Mouse (Mus musculus) liver, adult (tissue): Measurements from ENCODE around the gene Rps15.

Experiments
- GATA4 ChIP-seq: IDR thresholded peaks from 2 replicates; pipeline ENCODE4 v1.6.1; 2014; ENCODE audit warnings: mild to moderate bottlenecking, low read length; ENCODE audit not compliant: insufficient replicate concordance

Gene Rps15

DNA sequence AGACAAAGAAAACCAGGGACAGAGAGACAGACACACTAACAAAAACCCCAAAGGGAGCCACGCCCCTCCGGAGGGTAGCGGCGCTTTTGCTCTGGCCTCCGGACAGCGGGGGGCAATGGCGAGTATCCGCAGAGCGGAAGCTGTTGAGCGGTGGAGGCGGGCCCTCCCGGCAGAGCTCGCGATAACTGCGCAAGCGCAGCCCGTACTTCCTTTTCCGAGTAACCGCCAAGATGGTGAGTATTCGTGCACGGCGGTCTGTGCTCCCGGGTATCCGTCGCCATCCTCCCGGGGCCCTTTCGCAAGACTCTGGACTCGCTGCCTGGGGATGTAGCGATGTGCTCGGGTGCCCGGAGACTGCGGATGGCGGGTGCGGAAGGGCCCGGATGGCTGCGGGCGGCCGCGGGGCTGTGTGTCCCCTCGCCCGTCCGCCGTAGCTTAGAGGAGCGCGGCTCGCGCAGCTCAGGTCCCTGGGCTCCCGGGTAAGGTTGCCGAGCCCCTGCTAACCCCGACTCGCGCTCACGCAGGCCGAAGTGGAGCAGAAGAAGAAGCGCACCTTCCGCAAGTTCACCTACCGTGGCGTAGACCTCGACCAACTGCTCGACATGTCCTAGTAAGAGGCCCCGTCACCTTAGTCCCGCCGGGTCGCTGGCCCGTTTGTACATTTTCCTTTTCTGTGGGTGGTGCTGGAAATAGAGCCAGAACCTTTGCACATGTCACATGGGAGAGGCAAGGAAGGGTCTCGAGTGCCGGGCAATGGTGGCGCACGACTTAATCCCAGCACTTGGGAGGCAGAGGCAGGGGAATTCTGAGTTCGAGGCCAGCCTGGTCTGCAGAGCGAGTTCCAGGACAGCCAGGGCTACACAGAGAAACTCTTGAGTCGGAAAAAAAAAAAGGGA lies at the start of gene Rps15:
Gene Rps15 (plus strand): TSS at position 203 of the 896 bp plus-strand sequence.
- peak; percentile 42; the same call in 1 of the 2 replicates for TF ChIP-seq GATA4

DNA sequence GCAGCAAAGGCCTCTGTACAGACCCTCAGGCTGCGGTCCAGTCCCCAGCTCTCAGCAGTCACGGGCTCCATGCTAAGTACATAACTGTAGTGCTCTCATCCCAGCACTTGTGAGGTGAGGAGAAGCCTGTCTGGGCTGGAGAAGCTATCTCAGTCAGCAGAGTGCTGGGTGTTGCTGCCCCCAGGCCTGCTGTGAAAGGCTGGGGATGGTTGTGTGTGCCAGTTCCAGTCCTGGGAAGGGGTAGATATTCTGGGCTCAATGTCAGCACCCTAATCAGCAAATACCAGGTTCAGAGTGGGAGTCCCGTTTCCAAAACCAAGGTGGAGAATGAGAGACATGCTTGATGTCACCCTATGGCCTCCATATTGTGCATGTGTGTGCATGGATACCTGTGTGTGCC lies 49.6 kb upstream of the Rps15 start:
- no peak for TF ChIP-seq GATA4

DNA sequence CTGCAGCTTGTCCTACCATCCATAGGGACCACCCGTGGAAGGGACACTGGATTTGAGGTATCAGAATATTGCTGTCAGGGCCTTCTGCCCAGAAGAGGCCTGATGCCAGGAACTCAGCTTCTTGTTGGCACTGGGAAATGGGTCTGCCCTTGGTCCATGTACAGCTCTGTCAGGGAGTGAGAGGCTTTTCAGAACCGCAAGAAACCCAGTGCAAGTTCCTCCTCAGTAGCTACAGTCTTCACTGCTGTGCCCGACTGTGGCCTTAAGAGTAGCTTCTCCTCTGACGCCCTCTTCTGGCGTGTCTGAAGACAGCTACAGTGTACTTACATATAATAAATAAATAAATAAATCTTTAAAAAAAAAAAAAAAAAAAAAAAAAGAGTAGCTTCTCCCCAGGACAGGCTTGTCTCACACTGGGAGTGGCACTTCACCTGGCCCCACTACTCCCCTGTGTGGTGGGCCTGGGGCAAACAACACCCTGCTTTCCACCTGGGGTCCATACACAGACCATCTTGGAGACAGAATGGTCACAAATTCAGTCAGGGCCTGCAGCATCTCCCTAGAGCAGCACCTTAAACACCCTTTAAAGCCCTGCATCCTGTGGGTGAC lies 47.4 kb upstream of the Rps15 start:
- no peak for TF ChIP-seq GATA4

DNA sequence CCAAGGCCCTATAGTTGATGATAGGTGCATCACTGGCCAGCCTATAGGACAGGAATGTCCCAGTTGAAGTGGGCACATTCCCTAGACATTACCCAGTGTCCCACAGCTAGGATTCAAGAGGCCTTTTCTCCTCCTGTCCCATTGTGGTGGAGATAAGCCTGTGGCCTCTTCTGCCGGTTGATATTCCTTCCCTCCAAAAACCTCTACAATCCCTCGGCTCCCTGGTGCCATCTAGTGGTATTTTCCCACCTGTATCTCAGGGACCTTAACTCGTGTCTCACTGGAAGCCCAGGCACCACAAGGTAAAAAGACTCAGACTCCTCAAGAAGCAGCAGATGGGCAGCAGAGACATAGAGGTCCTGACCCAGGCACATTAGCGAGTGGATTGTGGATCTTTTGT lies 46.7 kb upstream of the Rps15 start:
- peak; percentile 55; the same call in 1 of the 2 replicates for TF ChIP-seq GATA4

DNA sequence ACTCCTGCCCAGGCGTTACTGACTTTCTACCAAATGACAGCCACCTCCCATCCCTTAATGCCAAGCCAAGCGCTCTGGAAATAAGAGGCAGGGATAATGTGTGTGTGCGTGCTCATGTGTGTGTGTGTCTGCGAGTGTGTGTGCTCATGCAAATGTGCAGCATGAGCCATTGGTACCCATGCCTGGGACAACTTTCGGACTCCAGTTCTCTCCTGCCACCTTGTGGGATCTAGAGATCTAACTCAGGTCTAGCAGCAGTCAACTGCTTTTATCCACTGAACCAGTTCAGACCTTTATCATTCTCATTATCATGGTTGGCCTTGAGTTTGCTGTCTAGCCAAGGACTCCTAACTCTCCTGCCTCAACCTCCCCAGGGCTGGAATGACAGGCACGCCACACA lies 44.4 kb upstream of the Rps15 start:
- TF ChIP-seq GATA4: no peak

DNA sequence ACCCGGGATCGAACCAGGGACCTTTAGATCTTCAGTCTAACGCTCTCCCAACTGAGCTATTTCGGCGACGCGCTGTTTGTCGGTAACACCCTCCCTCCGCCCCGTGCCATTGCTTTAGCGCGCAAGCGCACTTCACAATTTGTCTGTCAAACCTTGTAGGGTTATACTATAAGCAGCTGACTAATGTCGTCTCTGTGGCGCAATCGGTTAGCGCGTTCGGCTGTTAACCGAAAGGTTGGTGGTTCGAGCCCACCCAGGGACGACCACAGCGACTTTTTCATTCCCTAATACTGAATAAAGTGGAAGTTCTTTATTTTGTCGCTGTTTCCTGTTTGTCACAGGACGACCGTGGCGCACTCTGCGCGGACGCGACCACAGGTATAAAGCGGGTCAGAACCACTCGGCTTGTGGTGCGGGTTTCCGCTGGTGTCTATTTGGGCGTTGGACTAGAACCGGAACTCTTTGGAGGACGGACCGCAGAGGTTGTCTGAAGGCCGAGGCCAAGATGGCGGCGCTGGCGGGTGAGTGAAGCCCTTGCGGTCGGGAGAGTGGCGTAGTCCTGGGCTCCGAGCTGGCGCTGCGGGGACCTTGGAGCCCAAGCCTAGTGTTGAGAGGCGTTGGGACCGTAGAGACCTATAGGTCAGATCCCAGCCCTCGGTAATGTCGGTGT lies 43.1 kb upstream of the Rps15 start, which contains the start of gene Ndufs7:
Gene Ndufs7 (plus strand): TSS at position 151 of the 670 bp plus-strand sequence.
- peak; percentile 12; the same call in 1 of the 2 replicates for TF ChIP-seq GATA4

DNA sequence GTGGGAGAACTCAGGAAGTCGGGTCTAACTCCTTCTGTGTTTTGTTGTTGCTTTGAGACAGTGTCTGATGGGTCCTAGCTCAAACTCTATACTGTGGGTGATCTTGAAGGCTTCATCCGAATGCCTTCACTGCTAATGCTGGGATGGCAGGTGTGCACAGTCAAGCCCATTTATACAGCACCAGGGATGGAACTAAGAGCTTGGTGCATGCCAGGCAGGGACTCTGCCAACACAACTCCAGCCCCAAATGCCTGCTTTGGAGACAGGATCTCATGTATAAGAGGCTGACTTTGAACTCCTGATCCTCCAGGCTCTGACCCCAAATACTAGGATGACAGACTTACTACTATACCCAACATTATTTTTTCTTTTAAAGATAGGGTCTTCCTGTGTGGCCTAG lies 42.2 kb upstream of the Rps15 start:
- TF ChIP-seq GATA4: no peak

DNA sequence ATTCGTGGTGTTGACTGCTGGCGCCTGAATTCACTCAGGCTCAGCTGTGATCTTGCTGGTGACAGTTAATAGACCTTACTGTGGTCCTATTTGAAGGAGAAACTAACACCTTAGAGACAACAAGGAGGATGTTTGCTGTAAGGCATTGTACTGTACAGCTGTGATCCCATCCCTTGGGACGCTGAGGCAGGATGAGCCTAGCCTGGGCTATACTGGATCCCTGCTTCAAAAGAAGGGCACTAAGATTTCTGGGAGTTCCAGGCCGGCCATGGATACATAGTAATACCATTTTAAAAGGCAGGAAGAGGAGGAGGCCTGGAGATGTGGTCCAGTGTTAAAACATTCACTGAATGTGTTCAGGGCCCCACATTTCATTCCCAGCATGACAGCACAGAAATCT lies 41.7 kb upstream of the Rps15 start:
- no peak for TF ChIP-seq GATA4

DNA sequence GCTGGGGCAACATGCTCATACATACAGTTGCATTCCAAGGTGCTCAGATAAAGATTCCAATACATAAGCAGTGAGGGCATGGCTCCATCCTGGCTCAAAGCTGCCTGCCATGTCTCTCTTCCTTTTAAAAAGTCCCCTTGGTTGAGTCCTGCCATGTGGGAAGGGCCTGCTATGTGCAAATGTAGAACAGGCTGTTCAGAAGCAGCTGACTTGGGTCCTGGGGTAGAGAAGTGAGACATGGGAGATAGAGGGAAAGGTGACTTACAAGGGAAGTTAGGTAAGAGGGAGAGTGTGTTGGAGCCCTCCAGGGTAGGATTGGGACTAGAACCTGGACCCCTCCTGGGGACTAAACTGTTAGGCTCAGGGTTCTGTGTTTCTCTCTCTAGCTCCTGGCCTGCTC lies 40.2 kb upstream of the Rps15 start:
- TF ChIP-seq GATA4: no peak

DNA sequence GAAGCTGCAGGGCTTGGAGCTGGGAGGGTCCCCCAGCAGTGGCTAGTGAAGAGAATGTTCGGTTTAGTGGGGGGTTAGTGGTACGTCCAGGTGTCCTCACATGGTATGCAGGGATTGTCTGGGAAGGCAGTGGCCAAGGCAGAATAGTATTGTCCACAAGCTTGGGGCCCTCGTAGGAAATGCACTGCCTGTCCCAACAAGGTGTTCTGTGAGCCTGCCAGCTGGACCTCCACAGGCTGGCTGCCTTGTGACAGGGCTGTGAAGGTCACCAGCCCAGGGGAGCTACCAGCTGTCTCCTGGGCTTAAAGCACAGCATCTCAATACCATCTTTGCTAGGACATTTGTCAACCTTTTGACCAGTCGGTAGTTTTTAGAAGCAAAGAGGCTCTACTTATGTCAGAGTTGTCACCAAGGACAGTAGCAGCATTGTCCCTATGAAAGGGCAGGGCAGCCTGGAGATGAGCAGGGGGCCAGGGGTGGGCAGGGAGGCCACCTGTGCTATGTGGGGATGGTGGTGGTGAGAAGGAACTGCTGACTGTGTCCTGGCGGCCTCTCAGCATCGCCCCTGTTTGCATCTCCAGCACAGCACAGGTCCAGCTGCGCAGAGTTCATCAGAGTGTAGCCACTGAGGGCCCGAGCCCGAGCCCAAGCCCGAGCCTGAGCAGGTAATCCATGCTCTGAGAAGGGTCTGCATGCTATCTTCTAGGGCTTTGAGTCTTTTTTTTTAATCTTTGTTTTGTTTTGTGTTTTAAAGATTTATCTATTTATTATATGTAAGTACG lies 39.6 kb upstream of the Rps15 start:
- TF ChIP-seq GATA4: no peak

DNA sequence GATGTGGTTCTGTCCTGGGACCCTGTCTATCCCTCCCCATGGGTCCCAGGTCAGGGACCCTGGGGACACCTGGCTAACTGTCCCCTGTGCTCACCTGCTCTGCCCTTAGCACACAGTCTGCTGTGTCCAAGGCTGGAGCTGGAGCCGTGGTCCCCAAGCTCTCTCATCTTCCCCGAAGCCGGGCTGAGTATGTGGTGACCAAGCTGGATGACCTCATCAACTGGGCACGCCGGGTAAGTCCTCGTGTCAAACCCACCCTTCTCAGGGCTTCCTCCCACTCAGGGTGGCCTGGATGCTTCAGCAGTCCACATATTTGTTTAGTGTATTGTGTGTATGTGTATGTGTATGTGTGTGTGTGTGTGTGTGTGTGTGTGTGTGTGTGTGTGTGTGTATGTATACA lies 38.7 kb upstream of the Rps15 start:
- TF ChIP-seq GATA4: no peak

DNA sequence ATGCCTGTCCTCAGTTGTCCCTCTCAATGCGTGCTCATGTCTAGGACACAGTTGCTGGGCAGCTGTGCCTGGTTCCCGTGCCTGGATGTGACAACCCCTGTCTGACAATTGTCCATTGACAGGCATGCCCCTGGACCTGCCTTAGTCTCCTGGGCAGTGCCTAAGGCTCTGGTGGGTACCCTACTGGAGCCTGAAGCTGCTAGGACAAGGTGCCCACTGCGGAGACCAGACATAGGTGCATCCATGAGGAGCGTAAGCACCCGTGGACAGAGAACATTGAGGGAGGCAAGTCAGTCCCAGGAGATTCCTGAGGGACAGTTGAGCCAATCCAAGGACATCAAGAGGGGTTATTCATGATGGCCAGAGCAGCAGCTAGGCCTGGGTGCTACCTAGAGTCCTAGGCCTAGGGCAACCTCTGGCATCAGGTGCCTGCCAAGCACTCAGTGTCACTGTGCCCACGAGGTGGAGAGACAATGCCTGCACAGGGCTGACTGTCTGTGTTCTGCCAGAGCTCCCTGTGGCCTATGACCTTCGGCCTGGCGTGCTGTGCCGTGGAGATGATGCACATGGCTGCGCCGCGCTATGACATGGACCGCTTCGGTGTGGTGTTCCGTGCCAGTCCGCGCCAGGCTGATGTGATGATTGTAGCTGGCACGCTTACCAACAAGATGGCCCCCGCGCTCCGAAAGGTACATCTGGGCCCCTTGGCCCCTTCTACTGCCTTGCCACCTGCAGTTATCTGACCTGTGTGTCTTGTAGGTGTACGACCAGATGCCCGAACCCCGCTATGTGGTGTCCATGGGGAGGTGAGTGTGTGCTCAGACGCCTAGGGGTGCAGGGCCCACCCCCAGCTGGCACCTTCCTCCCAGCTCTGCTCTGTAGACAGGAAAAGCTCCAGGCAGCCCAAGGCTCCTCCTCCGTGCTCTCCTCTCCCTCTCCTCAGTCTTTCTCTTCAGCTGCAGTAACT lies 37.6 kb upstream of the Rps15 start:
- TF ChIP-seq GATA4: no peak

DNA sequence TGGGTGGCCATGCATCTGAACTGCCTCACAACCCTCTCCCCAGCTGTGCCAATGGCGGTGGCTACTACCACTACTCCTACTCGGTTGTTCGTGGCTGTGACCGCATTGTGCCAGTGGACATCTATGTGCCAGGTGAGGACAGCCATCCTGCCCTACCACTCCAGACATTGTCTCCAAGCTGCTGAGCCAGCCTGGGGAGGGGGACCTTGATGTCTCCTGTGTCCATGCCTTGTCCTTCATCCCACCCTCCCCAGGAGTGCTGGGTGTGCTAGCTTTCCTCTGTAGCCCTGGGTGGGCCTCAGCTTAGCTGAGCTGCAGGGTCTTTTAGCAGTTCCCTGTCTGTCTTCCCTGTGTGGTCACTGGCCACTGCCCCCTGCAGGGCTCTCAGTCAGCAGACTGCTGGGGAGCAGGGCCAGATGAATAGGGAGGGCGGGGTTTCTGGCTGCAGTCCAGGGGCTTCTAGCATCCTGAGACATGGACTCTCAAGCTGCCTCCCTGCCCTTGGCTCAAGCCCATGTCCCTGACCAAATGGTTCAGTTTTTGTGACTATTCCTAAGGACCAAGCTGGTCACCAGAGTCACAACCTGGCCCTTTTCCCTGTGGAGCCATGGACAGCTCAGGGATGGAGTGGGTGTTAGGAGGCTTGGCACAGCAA lies 36.2 kb upstream of the Rps15 start:
- no peak for TF ChIP-seq GATA4

DNA sequence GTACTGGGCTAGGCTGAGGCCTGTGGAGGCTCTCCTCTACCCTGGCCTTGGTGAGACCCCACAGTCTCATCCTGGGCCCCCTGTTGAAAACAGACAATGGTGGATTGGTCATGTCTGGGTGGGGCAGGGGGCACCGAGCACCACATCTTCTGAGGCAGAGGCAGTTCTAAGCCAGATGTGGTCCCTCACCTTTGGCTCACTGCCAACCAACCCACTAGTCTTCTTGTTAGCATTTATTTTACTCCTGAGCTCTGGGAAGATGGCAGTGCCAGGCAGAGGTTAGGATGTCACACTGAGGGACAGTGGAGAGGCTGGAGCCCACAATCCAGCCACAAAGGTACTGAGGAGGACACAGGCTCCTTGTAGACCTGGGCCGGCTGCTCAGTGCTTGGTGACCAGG lies 34.3 kb upstream of the Rps15 start:
- no peak for TF ChIP-seq GATA4
